Mouse (Mus musculus): ENCODE data around the gene Fam13a.

Fam13a gene

DNA sequence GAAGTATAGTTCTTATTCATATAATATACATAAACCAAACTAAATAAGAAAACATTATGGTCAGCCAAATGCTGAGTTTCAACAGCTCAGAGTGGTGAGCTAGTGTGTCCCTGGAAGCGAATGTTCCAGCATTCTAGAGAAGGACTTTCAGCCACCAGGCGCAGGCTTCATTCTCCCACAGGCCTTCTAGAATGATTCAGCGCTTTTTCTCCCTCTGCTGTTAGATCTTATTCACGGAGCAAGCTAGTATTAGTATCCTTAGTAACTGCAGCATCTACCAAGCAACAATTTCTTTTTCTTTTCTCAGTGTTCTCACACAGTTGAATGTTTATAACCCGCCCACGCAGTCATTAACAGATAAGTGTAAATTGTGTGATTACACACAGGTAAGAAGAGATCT lies 142.1 kb downstream of the Fam13a start:
- ATAC-seq (ENCODE audit: low TSS enrichment) = peak; percentile 88

Data from frontal cortex, adult (tissue).